Mouse (Mus musculus): Measurements from ENCODE around the gene Gm42421.

Gene Gm42421

DNA sequence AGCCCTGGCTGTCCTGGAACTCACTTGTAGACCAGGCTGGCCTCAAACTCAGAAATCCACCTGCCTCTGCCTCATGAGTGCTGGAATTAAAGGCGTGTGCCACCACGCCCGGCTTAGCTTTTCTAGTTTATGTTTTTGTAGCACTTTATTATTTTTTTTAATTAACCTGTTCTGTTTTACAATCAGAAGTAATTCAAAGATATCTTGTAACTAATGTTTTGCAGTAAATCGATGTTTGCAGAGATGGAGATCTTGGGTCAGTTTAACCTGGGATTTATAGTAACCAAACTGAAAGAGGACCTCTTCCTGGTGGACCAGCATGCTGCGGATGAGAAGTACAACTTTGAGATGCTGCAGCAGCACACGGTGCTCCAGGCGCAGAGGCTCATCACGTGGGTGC lies at the start of gene Gm42421:
TSS of gene Gm42421 (plus strand) at position 301 of the 400 bp plus-strand sequence.
- no peak for DNase-seq (ENCODE audit: low read depth)

DNA sequence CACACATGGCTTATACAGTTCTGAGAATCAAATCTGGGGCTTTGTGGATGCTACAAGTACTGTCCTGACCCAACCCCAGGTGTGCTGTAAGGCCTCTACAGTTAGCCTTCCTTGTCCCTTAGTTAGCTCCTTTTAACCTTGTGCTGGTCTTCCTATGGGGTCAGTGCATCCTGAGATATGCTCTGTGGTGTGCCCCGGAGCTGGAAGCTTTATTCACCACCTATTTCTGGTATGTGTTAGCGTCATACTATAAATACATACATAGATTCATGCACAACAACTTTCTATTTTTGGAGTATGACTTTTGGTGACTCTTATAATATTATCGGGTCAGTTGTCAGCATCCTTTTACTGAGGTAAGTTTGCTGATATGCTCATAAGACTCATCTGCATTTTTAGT lies 42.7 kb upstream of the Gm42421 start:
- no peak for DNase-seq (ENCODE audit: low read depth)

DNA sequence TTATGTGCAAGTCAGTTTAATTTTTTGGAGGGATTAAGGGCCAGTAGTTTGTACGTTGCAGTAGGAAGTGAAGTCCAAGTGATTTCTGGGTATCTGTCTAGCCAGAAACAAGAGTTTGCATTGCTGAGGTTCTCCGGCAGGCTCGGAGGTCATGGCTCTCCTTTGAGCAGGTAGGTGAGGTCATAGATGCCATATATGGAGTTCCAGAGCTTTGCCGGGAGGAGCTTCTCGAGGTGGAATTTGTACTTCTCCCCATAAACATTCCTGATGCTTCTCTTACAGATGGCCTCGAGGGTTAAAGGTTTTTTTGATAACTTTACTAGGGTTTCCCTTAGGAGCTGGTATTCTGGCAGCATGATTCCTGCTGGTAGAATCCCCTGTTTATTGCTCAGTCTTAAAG lies 37.2 kb upstream of the Gm42421 start:
- DNase-seq (ENCODE audit: low read depth) = no peak

DNA sequence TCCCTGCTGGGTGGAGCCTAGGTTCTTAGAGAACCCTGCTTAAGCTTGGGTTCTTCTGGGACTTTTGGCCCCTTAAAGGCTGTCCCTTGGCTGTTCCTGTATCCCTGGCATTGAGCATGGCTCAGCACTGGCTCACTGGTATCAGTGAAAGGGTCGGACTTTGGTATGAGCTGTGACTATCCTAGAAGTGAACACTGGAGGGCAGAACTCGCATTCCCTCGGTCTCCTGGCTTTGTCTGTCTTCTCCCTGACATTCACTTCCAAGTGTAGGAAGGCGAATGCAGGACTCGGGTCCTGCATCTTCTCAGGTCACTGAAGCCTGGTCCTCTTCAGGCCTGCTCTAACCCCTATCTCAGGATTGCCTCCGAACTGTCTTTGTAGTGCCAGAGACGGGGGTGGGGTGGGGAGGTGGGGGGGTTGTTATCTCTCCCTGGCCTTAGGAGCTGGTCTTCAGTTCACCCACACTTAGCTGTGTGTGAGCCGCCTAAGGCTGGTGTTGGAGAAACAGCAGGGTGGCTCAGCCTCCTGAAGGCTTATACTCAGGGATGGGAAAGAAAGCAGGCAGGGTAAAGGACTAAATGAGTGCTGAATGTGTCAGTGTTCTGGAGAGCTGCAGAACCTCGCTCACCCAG lies 35.6 kb upstream of the Gm42421 start:
- DNase-seq (ENCODE audit: low read depth) = no peak

DNA sequence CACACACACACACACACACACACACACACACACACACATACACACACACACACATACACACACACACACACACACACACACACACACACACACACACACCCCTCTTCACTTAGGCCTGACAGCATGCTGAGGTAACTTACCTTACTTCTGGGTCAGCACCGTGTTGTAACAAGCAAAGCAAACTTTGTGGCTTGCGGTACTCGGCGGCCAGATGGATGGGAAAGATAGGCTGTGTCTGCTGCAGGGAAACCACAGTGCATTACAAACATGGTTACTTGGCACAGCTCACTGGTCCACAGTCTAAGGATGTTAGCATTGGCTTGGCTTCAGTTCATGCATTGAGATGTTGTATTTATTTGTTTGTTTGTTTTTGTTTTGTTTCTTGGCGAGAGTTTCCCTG lies 34.6 kb upstream of the Gm42421 start:
- no peak for DNase-seq (ENCODE audit: low read depth)

DNA sequence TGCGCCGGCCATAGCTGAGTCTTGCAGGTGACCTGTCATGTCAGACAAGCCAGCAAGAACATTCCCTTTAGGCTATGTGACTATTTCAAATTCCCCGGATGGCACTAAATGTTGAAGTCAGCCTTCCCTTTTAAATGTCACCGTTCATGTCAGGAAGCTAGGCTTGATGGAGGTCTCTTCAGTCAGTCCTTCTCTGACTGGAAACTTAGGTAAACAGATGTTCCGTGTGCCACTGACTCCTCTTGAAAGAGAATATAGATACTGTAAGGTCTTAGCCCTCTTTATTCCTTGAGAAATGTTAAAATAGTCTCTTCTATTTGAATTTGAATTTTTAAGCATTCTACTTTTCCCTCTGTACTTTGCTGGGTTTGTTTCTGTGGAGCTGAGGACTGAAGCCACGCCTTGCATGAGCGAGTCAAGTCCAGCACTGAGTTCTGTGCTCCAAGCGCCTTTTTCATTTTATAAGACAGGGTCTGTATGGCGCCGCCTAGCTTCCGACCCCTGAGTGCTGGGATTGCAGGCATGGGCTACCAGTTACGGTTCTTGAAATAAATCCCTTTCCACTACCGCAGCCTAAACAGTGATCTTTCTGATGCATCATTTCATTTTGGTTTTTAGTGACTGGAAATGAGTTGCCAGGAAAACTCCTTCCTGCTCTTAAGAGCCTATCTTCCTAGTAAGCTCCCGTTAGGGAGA lies 30.2 kb upstream of the Gm42421 start, which contains the start of gene Ankrd61:
TSS of gene Ankrd61 (minus strand) at position 51 of the 696 bp plus-strand sequence.
- no peak for DNase-seq (ENCODE audit: low read depth)

DNA sequence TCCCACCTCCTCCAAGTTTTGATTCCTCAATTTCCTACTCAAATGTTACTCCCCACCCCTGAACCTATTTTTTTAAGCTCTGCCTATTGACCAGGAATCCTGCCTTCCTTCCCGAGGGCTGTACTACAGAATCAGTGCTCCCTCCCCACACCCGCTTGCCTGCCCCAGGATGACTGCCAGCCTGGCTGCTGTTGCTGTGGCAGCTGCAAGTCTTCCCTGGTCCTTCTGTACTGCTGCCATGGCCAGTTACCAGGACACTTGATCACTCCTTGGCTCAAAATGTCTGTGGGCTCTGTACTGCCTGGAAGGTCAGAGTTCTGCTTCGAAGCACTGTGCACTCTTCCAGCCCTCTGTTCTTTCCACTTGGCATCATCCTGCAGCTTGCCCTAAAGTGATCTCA lies 25.9 kb upstream of the Gm42421 start:
- peak; percentile 31 for DNase-seq (ENCODE audit: low read depth)

DNA sequence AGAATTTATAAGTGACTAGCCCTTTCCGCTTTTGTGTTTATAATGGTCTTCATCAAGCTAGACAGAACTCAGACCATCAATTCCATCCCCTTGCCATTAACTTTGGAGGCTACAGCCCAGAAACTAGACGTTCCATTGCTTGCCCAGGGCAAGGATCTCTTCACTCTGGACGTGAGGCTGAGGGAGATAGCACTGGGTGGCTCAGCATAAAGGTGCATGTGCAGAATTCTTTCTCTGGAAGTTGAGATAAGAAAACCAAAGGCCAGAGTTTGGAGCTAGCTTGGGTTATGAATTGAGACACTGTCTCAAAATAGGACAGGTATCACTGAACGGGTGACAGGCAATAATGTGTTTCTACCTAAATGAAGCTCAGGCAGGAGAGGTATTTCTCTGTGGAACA lies 24.2 kb upstream of the Gm42421 start:
- DNase-seq (ENCODE audit: low read depth) = no peak

DNA sequence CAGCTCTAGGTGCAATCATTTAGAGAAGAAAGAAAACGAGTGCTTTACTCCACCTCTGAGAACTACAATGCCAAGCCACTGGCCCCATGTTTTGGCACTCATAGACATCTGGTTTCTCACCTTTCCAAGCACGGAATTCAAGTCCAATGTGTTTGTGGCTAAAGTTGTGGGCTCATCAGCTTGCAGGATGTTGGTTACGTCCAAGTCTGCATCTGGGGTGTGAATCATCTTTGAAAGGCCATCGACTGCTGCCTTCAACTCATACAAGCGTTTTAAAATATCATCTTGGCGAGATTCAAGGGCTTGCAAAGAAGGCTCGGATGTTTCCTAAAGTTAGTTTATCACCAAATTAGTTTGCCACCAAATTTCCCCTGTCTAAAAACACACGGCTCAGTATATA lies 21.5 kb upstream of the Gm42421 start:
- no peak for DNase-seq (ENCODE audit: low read depth)

DNA sequence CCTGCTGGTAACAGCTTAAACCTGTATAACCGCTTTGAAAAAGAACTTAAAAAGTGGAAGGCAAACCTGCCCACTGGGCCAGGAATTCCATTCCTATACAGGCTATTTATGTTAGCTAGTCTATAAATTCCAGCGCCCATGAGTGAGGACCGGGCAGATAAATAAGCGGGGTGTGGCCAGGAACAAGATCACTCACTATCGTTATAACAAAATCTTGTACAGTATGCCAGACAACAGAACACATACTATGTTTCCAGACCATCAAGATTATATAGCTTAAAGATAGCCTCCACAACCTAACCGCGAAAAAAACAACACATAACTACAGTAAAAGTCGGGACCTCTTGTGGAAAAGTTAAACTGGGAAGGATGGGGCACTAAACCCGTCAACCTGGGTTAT lies 19.0 kb upstream of the Gm42421 start:
- DNase-seq (ENCODE audit: low read depth) = no peak

DNA sequence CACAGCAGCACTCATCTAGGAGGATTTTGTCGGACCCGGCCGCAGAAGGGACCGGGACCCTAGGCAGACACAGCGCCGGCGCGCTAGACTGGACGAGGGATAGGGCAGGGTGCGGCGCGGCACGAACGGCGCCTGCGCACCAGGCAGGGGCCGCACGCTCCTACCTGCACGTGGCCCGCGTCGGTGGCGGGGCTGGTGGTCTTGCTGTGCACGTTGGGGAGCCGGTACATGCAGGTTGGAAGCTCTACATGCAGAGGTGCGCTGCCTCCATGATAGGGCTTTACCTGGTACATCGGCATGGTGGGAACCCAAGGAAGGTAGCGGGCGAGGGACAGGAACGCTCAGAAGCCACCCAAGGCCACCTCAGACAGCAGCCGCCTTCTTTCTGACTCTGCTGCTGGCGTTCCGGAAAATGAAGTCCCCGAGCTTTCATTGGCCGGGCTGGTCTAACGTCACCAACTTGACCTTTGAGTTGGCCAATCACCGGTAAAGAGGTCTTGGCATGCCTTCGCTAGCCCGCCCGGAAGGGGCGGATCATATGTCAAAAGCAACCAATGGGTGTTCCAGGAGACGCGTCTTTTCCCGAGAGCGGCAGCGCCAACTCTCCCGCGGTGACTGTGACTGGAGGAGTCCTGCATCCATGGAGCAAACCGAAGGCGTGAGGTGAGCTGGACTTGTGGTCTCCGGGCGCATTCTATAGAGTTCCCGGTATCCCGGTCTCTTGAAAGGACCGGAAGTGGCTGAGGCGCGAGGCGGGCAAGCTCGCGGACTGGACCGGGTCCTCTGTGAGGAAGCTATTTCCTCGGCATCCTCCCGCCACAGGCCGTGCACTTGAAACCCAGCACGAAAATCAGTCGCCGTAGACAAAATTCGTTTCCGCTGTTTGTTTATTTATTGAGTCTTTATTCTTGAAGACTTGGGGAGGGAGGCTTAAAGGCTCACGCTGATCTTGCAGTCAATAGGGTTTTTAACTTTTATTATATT lies 18.3 kb upstream of the Gm42421 start, which contains the start of the genes Aimp2 and Pms2:
TSS of gene Aimp2 (minus strand) at position 431 of the 984 bp plus-strand sequence.
TSS of gene Pms2 (plus strand) at position 548 of the 984 bp plus-strand sequence.
- peak; percentile 98 for DNase-seq (ENCODE audit: low read depth)

DNA sequence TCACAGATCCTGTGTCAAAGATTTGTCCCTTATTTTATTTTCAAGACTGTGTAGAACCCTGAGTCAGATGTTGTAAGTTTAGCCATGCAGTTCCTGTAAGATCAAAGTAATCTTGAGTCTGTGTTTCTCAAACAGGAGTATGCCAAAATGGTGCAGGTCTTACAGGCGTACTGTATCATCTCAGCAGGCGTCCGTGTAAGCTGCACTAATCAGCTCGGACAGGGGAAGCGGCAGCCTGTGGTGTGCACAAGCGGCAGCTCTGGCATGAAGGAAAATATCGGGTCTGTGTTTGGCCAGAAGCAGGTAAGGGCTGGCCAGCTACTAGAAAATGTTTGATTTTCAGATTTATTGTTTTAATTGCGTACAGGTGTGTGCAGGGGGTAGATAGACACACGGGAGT lies 11.8 kb upstream of the Gm42421 start:
- no peak for DNase-seq (ENCODE audit: low read depth)

DNA sequence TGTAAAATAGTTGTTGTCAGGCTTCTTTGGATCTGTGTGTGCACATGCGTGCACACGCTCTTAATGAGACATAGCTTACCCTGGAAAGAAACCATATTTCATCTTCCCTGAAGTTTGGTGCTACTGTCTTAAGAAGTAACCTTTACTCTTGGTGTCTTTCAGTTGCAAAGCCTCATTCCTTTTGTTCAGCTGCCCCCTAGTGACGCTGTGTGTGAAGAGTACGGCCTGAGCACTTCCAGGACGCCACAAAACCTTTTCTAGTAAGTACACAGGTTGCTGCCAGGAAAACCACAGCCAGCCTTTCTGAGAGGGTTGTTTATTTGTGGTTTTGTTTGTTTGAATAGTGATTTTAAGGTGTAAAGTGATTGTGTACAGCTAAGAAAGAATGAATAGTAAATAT lies 10.6 kb upstream of the Gm42421 start:
- peak; percentile 61 for DNase-seq (ENCODE audit: low read depth)

DNA sequence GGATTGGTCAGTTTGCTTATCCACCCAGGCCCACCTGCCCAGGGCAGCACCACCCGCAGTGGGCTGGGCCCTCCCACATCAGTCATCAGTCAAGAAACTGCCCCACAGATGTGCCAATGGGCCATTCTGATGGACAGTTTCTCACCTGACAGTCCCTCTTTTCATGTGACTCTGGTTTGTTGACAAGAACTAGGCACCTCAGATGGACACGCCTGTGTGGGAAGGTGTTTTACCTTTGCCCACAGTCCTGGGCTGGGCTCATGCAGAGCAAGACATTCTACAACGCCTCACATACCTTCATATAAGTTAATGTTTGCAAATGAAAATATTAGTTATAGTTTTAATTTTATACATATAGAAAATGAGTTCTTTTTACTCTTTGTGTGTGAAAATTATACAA lies 9.9 kb upstream of the Gm42421 start:
- no peak for DNase-seq (ENCODE audit: low read depth)

DNA sequence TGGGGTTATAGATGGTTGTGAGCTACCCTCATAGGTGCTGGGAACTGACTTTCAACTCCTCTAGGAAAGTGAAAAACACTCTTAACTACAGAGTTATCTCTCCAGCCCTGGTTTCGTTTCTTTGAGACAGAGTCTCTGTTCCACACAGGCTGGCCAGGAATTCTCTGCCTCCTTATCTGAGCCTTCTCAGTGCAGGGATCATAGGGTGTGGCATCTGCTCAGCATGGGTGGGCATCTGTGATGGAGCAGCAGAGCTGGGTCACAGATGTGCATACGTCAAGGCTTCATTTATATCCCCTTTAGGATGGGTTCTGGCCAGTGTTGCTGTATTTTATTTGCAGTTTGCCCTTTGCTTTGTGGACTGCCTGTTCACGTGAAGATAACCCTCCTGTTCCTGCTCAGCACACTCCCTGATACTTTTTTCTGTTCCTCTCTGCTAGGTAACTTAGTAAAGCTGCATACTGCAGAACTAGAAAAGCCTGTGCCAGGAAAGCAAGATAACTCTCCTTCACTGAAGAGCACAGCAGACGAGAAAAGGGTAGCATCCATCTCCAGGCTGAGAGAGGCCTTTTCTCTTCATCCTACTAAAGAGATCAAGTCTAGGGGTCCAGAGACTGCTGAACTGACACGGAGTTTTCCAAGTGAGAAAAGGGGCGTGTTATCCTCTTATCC lies 3.1 kb upstream of the Gm42421 start:
- no peak for DNase-seq (ENCODE audit: low read depth)

DNA sequence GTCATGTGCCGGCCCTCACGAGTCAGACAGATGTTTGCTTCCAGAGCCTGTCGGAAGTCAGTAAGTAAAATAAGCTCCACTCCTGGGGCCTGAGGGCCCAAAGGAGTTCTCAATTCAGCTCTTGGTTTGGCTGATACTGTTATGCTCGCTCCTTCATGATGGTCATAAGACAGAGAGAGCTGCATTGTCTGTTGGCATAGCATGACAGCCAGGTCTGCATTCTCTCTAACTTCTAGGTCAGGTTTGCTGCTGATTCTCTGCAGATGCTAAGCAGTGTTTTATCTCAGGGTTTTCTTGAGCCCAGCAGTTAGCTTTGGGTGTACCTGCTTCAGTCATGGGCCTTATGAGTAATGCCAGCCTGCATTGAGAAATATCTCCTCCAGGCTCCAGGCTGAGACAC lies 1.3 kb downstream of the Gm42421 start:
- no peak for DNase-seq (ENCODE audit: low read depth)

DNA sequence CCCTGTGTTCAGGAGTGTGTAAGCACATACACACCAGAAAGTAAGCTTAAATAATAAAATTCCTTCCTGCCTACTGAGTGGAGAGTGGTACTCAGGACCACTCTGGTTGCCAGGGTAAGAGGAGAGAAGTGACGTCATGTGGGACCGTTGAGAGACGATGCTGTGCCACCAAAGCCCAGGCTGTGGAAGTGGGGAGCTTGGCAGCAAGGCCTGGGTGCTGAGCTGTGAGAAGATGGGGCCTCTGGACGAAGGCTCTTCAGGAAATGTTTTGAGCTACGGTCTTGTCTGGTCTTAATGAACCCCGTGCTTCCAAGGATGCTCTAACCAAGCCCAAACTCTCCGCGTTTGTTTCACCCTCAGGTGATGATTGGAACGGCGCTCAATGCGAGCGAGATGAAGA lies 2.7 kb downstream of the Gm42421 start:
- no peak for DNase-seq (ENCODE audit: low read depth)

DNA sequence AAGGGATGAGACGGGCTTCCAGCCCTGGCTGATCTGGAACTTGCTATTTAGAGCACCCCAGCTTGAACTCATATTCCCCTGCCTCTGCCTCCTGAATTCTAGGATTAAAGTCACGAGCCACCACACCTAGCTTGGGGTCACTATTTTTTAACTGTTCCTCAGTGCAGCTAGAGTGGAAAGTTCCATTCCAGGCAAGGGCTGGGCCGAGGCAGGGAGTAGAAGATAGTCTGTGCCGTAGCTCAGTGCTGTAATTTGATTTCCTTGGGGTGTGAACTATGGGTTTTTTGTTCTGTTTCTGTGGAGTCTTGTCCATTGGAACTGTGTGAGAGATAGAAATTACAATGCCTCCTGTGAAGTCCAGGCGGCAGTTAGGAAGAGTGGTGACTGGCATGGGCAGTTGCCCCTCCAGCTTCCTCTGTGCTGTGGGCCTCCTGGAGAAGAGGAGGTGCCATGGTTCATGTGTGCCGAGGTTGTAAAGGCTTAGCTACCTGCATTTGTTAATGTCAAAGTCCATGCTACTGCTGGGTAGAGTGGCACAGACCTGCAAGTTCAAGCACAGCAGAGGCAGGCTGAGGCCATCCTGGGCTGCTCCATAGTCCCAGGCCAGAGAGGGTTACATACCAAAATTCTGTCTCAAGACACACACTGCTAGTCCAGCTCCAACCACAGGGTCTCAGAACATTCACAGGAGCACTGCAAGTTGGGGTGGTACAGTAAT lies 4.0 kb downstream of the Gm42421 start:
- DNase-seq (ENCODE audit: low read depth) = no peak

DNA sequence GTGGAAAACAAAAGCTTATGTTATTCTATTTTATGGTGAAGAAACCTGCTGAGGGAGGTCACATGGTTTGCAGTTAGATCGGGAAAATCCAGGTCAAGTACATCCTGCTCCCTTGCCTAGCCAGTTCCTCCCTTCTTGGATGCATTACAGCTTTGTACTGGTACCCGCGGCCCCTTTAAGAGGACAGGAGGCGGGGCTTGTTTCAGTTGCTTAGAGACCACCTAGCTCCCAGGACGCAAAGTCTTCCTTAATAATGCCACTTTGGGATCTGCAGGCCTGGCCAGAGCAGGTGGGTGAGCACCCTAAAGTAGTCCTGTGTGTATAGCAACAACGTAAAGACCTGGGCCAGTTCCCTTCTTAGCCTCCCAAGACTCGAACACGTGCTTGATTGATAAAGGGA lies 4.9 kb downstream of the Gm42421 start, which contains the start of gene Rsph10b:
TSS of gene Rsph10b (plus strand) at position 205 of the 400 bp plus-strand sequence.
- DNase-seq (ENCODE audit: low read depth) = no peak

DNA sequence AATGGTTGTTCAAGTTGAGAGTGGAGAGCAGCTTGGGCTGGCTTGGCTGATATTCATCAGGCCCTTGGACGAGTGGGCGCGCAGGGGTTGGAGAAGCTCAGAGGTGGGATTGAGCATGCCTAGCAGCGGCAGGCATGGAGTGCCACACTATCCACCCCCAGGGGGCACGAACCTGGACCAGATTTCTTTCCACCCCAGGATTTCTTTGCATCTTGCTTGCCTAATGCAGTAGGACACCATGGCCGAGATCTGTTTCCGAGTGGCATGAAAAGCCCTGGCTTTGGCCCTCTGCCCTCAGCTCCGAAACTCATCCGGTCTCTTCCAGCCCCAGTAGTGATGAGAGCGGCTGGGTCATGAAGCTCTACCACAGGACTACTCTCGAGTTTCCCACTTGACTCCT lies 5.4 kb downstream of the Gm42421 start:
- no peak for DNase-seq (ENCODE audit: low read depth)

DNA sequence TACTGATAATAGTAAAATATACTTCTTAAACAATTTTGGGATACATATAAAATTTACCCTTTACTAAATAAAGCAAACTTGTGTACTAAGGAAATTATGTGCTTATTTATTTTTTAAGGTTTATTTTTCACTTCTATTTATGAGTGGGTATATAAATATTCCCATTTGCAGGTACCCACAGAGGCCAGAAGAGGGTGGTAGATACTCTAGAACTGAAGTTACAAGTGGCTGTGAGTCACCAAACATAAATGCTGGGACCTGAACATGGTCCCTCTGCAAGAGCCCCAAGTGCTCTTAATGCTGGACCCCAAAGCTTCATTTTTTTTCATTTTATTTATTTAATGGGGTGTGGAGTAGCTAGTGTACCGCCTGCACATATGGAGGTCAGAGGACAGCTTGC lies 5.9 kb downstream of the Gm42421 start:
- DNase-seq (ENCODE audit: low read depth) = no peak

Measured in fibroblast of lung, adult 2 months (primary cell).